Mouse (Mus musculus) stomach, postnatal 0 days (tissue): ENCODE measurements around the gene Mapk12.

Experiments used
- CTCF ChIP-seq: IDR thresholded peaks from 2 replicates; pipeline ENCODE4 v1.5.1; 2016; ENCODE audit warnings: antibody characterized with exemption, low read depth, mild to moderate bottlenecking, moderate library complexity
- EP300 ChIP-seq: optimal IDR thresholded peaks from 2 replicates; pipeline ENCODE3; 2016; ENCODE audit warnings: antibody characterized with exemption

DNA sequence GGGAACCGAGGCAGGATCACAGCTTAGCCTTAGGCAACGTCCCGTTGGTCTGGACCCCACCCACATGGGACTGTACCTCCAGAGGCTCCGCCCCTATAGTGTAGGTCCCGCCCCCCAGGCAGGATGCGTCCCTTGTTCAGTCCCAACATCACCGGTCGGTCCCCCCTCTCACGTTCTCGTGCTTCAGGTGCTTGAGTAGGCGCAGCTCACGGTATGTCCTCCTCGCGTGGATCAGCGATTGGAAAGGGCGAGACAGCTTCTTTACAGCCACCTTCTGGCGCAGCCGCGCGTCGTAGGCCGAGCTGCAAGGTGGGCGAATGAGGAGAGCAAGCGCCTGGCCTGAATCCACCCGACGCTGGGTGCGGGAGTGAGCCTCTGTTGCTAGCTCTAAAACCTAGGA, 6.0 kb upstream of the Mapk12 start:
- no peak for TF ChIP-seq CTCF
- TF ChIP-seq EP300 = no peak
